Mouse (Mus musculus): Measurements from ENCODE around the gene Pla2g10.

- TF ChIP-seq POLR2AphosphoS2 (IDR thresholded peaks at IDR 0.05; ENCODE audit: insufficient read length, low read depth) (no peak), MAX (IDR thresholded peaks at IDR 0.05; ENCODE audit: low read depth) (no peak), POLR2A (IDR thresholded peaks at IDR 0.05; ENCODE audit: insufficient read length, low read depth) (no peak), CEBPB (IDR thresholded peaks at IDR 0.05; ENCODE audit: insufficient read depth, poor library complexity, severe bottlenecking) (no peak), MYOG (IDR thresholded peaks at IDR 0.05; ENCODE audit: control insufficient read depth in 1 of 3, insufficient read depth in 1 of 3, insufficient read length in 2 of 3, low read depth in 2 of 3) (no peak), REST (IDR thresholded peaks at IDR 0.05; ENCODE audit: insufficient read depth, insufficient read length) (no peak), E2F4 (IDR thresholded peaks at IDR 0.05; ENCODE audit: insufficient read depth) (no peak), MYOD1 (IDR thresholded peaks at IDR 0.05; ENCODE audit: control insufficient read depth in 1 of 3, insufficient read length in 2 of 3, low read depth in 2 of 3) (no peak), SRF (IDR thresholded peaks at IDR 0.05; ENCODE audit: control insufficient read depth, insufficient read length, low read depth) (no peak), USF1 (IDR thresholded peaks at IDR 0.05; ENCODE audit: low read depth) (no peak), TCF3 (IDR thresholded peaks at IDR 0.05; ENCODE audit: insufficient read length, low read depth) (no peak)
Observed at GRCm38 (mm10) chr16:13698998-13699397, 31.8 kb downstream of the Pla2g10 start.

All from myocyte (in vitro differentiated cells).